Mouse (Mus musculus) cortical plate, adult 2 months (tissue): Measurements from ENCODE around the gene Mia.

ENCODE experiments used
- CTCF ChIP-seq: fragments of 200-500 bp; IDR thresholded peaks from 2 replicates; pipeline ENCODE4 v1.5.1; 2011; ENCODE audit warnings: mild to moderate bottlenecking, control low read depth, low read length; ENCODE audit not compliant: insufficient read depth; ENCODE audit errors: extremely low read depth
- POLR2A ChIP-seq: fragments of 200-500 bp; IDR thresholded peaks from 2 replicates; pipeline ENCODE4 v1.6.1; 2011; ENCODE audit warnings: mild to moderate bottlenecking, low read length, control low read depth; ENCODE audit not compliant: insufficient read depth; ENCODE audit errors: extremely low read depth

- TF ChIP-seq POLR2A: no peak
- TF ChIP-seq CTCF: no peak
These were observed 51.1 kb downstream of the Mia start for GRCm38 (mm10) chr7:27129811-27130210.
